Mouse (Mus musculus): ENCODE measurements around the gene Mprip.
A peak's percentile ranks its signal among the peaks of the same experiment; 100 is the strongest.
"Not testable (repeated sequence)": the region's sequence is repeated elsewhere in the genome, so short reads cannot be mapped to it uniquely, and the experiment has no call there.

Gene Mprip

GRCm38 (mm10) chr11:59661005-59661404 lies at the start of gene Mprip:
Gene Mprip (plus strand): TSS chr11:59661305.
- peak; percentile 14 for DNase-seq

GRCm38 (mm10) chr11:59611646-59612045 lies 49.5 kb upstream of the Mprip start:
- DNase-seq = no peak

- DNase-seq = peak; percentile 51
These were observed 47.0 kb upstream of the Mprip start for GRCm38 (mm10) chr11:59614120-59614519.

- DNase-seq = not testable (repeated sequence)
These were observed 44.1 kb upstream of the Mprip start for GRCm38 (mm10) chr11:59616986-59617385.

- DNase-seq = no peak
These were observed 38.9 kb upstream of the Mprip start for GRCm38 (mm10) chr11:59622214-59622613.

- DNase-seq = peak; percentile 77
These were observed 37.0 kb upstream of the Mprip start for GRCm38 (mm10) chr11:59624017-59624630.

GRCm38 (mm10) chr11:59626192-59626591 lies 34.9 kb upstream of the Mprip start:
- no peak for DNase-seq

GRCm38 (mm10) chr11:59628177-59628576 lies 32.9 kb upstream of the Mprip start:
- no peak for DNase-seq

GRCm38 (mm10) chr11:59629871-59630270 lies 31.2 kb upstream of the Mprip start:
- peak; percentile 51 for DNase-seq

- no peak for DNase-seq
These were observed 29.1 kb upstream of the Mprip start for GRCm38 (mm10) chr11:59631980-59632379.

GRCm38 (mm10) chr11:59633037-59633436 lies 28.1 kb upstream of the Mprip start:
- peak; percentile 60 for DNase-seq

- no peak for DNase-seq
These were observed 27.0 kb upstream of the Mprip start for GRCm38 (mm10) chr11:59634001-59634660.

GRCm38 (mm10) chr11:59635251-59635795 lies 25.8 kb upstream of the Mprip start:
- no peak for DNase-seq

GRCm38 (mm10) chr11:59635821-59636694 lies 25.0 kb upstream of the Mprip start:
- DNase-seq = no peak

GRCm38 (mm10) chr11:59636695-59637414 lies 24.2 kb upstream of the Mprip start:
- no peak for DNase-seq

GRCm38 (mm10) chr11:59639957-59640643 lies 21.0 kb upstream of the Mprip start:
- DNase-seq = no peak

GRCm38 (mm10) chr11:59641227-59641626 lies 19.9 kb upstream of the Mprip start:
- DNase-seq = peak; percentile 39

- DNase-seq = no peak
These were observed 18.7 kb upstream of the Mprip start for GRCm38 (mm10) chr11:59642420-59642819.

GRCm38 (mm10) chr11:59645036-59645435 lies 16.1 kb upstream of the Mprip start:
- no peak for DNase-seq

GRCm38 (mm10) chr11:59649058-59649457 lies 12.0 kb upstream of the Mprip start:
- no peak for DNase-seq

GRCm38 (mm10) chr11:59653003-59653402 lies 8.1 kb upstream of the Mprip start:
- no peak for DNase-seq

- DNase-seq = no peak
These were observed 7.6 kb upstream of the Mprip start for GRCm38 (mm10) chr11:59653547-59653946.

All from kidney, postnatal 10 days (tissue).